Mouse (Mus musculus) olfactory bulb, adult 2 months (tissue): ENCODE results near the gene 4930523C07Rik. TPM values are rescaled to one million over a fixed set of nuclear protein-coding genes. Genes with fewer than 3 reads are reported as not detected.

Source experiments
- H3K27ac ChIP-seq: fragments of 200-500 bp; 2 replicates; pipeline ENCODE4 v1.5.1; 2012; ENCODE audit warnings: low read depth, low read length; ENCODE audit not compliant: insufficient read depth
- H3K4me1 ChIP-seq: fragments of 200-500 bp; 2 replicates; pipeline ENCODE4 v1.6.1; 2012; ENCODE audit warnings: low read length; ENCODE audit not compliant: control insufficient read depth, insufficient read depth
- H3K4me3 ChIP-seq: fragments of 200-500 bp; 2 replicates; pipeline ENCODE4 v1.5.1; 2012; ENCODE audit warnings: mild to moderate bottlenecking, low read depth, low read length, moderate library complexity; ENCODE audit not compliant: insufficient read depth
- CTCF ChIP-seq: fragments of 200-500 bp; IDR thresholded peaks from 2 replicates; pipeline ENCODE4 v1.5.1; 2012; ENCODE audit warnings: low read depth, mild to moderate bottlenecking, low read length, moderate library complexity; ENCODE audit not compliant: insufficient read depth
- POLR2A ChIP-seq: fragments of 200-500 bp; IDR thresholded peaks from 2 replicates; pipeline ENCODE4 v1.6.1; 2012; ENCODE audit warnings: mild to moderate bottlenecking, low read depth, low read length, moderate library complexity; ENCODE audit not compliant: insufficient read depth
- WGBS: fragments of 180-500 bp; shearing (Covaris S2); methylation state at CpG from one replicate; pipeline ENCODE4 v1.1.7; 2018; 5-methylcytosine and 5-hydroxymethylcytosine counted together
- polyA plus RNA-seq: library from polyadenylated mRNA; stranded (reverse); fragments of >200 nt; gene quantifications from 2 replicates; pipeline ENCODE4 v1.2.4, GENCODE M21; 2012; ENCODE audit warnings: low replicate concordance; ENCODE audit not compliant: missing spikeins, insufficient read depth, insufficient read length

The 4930523C07Rik gene
- polyA plus RNA-seq, 1 experiment, result not detected

GRCm38 (mm10) chr1:160123957-160124356 lies 79.8 kb downstream of the 4930523C07Rik start:
- Histone ChIP-seq H3K27ac (no peak overlapping the region), H3K4me3 (no peak overlapping the region), H3K4me1 (no peaks in the 10 kb centered on the region)
- 84% methylated on average over 2 of the region's 2 CpGs for WGBS
- TF ChIP-seq CTCF (no peak), POLR2A (no peak)

Other genes starting within 250 kb of the 4930523C07Rik start
- not detected in 2 replicates for gene Tnn, start 109.2 kb downstream of the 4930523C07Rik start, polyA plus RNA-seq
- not detected in 2 replicates for gene Mrps14, start 150.8 kb downstream of the 4930523C07Rik start, polyA plus RNA-seq
- gene Cacybp, start 168.5 kb downstream of the 4930523C07Rik start, polyA plus RNA-seq, result 146 TPM in 1 of 2 replicates, not detected in the other